Mouse (Mus musculus): ENCODE measurements at regions not wholly inside any gene's neighbourhood (a gene's known extent, or its start where the extent isn't known, plus 50 kb on each side); places are given as distances from the start of the nearest gene placed in this dataset.

DNA sequence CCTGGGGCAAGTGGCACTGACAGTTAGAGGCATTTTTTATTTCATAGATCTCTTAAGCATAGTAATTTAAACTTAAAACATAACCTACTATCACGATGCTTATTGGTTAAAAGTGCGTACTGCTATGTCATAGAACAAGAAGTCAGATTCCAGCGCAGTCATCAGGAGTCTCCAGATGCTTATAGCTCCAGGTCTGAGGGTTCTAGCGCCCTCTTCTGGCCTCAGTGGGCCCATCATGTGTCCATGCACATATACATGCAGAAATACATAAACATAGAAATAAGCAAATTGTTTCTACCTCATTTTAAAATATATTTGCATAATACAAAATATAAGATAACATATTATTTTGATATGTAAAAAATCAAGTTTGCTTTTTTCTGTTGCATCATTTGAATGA, 1002.8 kb upstream of the Adgrl2 start:
- peak; percentile 2 for DNase-seq (ENCODE audit: low read depth, low spot score)

DNA sequence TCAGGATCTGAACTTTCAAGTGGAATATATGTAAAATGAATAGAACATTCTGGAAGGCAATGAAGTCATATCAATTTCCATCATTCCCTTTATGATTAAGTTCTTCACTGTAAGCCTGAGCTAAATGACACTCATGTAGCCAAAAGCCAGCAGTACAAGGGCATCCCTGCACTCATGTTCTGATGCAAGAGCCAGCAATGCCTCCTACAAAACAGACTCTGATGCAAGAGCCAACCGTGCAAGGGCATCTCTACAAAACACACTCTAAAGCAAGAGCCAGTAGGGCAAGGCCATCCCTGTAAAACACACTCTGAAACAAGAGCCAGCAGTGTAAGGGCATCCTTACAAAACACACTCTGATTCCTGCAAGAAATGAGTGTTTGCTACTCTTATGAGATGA, 997.4 kb upstream of the Adgrl2 start:
- DNase-seq (ENCODE audit: low read depth, low spot score), result no peak

DNA sequence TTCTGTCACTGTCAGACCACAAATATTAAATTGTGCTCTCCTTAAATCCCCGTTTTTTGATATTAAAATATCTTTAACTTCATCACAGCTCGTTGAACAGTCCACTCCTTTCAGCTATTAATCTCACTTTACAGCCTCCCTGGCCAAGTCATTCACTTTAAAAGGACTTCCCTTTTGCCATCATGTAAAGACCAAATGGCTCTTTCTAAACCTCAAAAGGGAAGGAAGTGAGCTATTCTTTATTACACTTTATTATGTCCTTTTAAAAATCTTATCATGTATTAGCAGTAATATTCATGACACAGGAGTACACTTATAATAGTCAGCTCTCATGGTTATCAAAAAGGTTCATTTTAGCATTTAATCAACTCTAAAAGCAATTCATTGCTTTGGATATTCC, 966.6 kb upstream of the Adgrl2 start:
- no peak for DNase-seq (ENCODE audit: low read depth, low spot score)

DNA sequence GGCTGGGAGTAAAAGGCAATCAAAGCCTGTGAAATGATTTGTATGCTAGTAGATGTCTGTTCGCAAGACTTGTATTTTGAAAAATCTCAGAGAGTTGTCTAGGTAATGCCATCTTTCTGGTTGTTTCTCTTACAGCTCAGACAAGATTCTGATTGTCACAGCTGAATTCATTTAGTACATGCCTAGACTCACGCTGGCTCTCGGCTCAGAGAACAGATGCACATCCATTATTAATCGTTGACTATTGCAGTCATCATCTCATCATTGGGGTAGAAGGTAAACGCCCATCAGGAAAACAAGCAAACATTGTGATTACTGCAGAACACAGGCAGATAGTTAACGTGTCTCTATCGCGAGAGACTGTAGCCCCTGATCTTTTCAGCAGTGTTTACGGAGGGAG, 945.8 kb upstream of the Adgrl2 start:
- peak; percentile 7 for DNase-seq (ENCODE audit: low read depth, low spot score)

DNA sequence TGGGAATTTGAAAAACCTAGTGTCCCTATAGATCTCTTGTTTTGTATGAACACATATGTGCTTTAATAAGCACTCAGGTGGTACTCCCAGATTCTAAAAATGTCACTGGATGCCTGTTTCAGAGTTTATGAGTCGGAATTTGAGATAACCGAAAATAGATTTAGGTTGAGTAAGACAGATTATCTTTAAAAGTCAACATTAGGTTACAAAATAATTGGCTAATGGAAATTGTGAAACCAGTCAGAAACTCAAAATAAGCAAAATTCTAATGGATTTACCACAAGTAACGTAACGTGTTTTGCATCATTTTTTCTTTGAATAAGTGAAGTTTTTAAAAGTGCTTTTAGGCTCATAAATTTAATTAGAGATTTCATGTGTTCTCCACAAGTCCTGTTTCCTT, 944.5 kb upstream of the Adgrl2 start:
- DNase-seq (ENCODE audit: low read depth, low spot score), result no peak

DNA sequence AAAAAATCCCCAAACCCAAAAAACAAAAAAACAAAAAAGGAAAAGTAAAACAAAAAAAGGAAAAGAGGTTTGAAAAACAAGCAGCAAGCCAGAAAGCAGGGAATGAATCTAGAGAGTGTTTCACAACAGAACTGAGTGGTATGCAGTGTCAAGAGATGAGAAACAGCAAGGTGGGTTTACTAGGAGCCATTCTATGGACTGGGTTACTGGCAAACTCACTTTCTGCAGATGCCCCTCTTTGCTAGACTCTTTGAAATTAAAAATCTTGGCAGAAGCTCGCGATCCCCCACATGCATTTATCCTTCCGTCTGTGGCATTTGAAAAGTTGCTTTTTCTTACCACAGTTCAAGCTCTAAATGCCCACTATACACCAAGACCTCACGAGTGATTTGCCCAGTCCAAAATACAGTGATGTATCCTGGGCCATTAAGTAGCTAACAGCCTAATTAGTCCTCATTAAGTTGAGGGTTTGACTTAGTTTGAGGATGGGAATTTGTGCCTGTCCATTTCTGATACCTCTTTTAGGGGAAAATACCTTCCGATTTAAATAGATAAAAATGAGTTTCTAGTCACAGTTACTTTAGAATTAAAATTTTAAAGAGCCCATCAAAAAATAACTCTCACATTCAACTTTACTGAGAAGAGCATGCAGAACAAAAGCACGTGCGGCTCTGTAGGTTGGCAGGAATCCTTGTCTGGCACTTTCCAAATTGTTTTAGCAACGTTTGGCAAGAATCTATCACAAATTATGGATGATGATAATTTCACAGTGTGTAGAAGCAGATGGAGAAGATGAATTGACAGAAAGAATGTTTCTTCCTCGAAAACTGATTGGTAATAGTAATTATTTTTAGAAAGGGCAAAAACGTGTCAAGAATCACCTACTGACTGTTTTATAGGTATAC, 938.4 kb upstream of the Adgrl2 start:
- DNase-seq (ENCODE audit: low read depth, low spot score), result peak; percentile 54

DNA sequence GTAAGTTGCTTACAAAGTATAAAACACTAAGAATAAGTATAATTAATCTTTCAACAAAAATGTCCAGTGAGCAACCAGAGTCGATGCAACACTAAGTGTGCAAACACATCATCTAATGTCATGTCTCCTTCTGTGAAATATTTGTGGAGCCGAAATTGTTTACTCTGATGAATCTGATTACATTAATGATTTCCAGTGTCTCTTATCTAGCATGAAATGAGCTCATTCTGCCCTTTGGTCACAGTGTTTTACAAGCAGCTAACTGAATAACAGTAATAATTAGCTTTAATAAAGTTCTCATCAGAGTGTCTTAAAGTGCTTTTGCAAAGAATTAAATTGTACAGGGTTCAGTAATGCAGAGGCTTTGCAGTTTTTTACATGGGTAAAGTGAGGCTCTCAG, 929.9 kb upstream of the Adgrl2 start:
- DNase-seq (ENCODE audit: low read depth, low spot score), result no peak

DNA sequence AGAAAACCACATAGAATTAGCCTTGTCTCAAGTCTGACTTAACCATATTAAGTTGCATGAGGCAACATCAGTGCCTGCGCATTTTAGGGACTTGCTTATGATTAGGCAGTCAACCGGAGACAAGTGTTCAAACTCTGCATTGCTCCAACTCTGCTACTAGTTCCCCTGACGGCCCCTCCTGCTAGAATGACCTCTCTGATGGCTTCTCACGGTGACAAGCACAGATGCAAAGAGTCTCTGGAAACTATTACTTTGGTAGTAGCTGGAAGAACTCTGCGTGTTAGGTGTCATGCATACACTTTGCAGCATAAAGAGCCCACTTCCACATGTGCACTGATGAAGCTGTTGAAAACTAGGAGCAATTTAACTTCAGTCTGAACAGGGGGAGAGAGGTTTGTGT, 927.8 kb upstream of the Adgrl2 start:
- no peak for DNase-seq (ENCODE audit: low read depth, low spot score)

DNA sequence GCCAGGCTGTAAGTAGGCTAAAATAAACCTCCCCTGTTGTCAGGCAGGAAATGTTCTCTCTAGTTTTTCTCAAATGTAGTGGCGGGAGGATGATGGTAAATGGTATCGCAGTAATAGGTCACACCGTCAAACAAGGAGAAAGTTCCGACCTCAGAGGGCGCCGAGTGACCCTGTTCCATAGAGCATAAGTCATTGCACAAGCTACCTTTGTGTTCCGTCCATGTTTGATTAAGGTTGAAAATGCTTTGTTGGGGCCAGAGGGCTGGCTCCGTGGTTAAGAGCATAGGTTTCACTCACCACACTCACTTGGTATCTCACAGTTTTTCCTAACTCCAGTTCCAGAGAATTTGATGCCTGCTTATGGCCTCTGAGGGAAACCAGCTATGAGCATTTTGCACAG, 920.4 kb upstream of the Adgrl2 start:
- no peak for DNase-seq (ENCODE audit: low read depth, low spot score)

DNA sequence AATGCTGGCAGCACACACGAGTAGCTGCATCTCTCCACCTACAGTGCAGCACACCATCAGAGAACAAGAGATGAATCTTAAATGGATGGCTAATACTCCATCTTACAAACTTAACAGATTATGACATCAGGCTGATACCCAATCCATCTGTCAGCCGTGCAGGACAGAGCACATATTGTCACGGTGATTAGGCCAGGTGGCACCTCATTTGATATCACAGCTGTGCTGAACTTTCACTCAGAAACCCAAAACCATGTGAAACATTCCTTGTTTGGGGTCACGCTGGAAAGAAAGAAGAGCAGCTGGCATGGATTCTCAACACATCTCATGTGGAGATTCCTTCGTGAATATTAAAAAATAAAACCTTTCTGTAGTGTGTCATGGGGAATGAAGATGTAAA, 911.4 kb upstream of the Adgrl2 start:
- DNase-seq (ENCODE audit: low read depth, low spot score), result no peak

DNA sequence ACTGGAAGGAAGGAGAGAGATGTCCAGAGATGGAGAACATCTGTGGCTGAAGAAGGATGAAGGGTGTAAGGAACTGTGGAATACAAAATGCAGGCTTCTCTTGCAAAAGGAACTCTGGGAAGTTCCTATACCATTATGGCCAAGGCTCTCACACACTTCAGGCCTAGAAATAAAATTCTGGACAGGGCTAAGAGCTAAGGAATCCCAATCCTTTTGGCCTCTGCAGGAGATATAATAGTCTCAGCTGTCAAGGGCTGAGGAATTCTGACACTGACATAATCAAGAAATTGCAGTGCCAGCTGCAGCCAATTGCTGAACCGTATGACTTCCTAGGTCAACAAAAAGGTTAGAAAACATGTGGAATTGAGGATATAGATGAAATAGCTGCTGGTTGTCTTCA, 886.2 kb upstream of the Adgrl2 start:
- DNase-seq (ENCODE audit: low read depth, low spot score), result no peak

DNA sequence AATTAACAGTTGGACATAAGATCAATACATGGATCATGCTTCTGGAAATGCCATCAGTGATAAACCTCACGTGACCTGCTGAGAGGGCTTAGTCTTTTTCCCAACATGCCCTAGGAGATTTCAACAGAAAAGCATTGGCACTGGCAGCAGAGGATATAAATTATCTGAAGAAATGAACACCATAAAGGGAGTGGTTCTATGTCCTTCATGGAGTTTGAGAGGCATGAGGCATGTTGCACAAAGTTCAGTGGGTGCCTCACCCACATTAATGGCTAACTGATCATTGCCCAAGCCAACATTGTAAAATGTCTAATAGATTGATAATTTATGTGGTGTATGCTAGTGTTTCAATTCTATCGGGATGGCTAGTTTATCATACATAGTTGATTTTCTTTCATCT, 875.6 kb upstream of the Adgrl2 start:
- DNase-seq (ENCODE audit: low read depth, low spot score), result no peak

DNA sequence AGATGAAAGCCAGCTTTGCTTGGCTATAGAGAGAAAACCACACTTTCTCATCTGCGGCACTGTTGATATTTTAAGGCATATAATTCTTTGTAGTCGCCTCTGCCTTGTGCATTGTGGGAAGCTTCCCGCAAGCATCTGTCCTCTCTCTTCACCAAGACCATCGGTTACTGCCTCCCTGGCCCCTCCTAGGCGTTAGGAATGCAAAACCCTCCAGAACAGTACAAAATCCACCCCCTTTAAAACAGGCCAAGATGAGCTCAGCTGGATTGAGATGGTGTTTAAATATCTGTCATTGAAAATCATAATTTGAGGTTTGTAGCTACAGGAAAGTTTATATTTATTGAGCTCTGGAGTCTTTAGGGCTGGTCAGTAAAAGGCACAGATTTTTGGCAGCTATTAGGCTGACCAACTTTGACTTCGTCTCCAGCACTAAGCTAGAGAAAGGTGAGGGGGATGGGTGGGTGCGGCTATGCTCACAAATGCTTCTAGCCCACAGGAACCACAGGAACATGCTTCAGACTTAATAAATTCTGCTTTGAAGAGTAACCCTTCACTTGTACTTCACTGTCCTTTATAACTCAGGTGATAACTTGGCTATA, 856.7 kb upstream of the Adgrl2 start:
- DNase-seq (ENCODE audit: low read depth, low spot score), result no peak

DNA sequence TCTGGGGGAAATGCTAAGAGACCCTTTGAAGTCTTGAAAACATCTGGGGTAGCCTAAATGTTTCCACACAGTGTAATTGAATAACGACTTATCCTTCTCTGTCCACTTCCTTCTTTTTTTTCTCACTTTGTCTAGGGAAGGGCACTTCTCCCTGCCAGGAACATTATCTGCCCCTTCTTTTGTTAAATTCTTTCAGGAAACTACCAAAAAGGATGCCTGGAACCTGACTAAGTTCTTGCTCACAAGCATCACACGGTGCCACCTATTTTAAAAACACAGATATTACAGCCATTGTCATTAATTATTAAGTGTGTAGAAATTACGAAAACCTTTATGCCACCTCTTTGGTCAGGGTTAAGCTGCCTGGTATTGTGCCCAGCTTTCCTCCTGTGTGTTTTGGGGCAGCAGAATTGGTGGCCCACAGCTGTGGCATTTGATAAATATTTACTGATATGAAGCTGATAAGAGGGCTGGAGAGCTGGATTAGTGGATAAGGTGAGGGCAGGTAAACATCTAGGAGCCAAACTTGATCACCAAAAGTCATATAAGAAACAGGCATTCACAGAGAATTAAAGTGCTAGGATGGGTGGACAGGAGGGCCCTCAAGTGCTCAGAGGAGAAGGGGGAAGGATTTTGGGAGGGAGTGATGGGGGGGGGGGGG, 855.6 kb upstream of the Adgrl2 start:
- DNase-seq (ENCODE audit: low read depth, low spot score), result no peak

DNA sequence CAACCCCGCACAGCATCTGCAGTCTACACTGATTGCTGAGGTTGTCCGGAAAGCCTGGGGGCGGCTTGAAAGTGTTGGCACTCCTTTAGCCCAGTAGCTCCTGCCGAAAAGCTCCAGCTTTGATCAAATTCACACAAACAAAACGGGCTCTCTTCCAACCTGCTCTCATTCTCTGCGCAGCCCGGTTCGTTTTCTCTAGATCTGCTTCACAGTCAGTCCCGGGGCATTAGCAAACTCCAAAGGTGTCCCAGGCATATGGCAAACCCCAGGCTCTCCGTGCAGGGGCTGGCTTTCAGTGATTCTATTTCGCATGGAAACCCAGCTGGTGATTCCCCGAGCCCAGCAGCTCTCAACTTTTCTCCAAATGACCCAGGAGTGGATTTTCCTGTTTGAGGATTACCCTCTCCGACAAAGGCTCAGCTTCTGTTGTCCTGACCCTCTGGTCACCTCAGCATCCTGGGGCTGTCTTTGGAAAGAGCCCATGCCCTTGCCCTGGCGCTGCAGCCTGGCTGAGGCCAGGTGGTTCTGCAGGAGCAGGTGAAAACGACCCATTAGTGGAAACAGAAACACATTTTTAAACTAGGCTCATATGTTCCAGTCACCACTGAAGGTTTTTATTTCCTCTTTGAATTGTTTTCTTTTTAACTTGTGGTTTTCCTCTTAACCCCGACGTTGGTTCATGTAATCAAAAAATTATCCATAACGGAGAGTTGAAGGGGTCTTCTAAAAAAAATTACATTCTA, 854.9 kb upstream of the Adgrl2 start:
- peak; percentile 33 for DNase-seq (ENCODE audit: low read depth, low spot score)

DNA sequence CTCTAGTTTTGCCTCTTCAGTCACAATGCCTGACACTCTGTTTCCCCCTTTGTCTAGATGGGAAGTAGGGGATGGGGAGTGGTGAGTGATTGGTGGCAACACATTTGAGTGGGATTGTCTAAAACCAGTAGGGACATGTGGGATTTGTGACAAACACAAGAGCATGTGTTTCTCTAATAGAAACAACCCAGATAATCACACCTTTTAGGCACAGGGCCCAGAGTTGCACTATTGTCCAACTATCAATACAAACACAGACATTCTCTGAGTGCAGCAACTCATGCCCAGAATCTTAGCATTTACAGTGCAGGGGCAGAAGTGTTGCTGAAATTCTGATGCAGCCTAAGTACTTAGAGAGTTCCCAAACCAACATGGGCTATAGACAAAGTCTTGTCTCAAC, 847.6 kb upstream of the Adgrl2 start:
- no peak for DNase-seq (ENCODE audit: low read depth, low spot score)

DNA sequence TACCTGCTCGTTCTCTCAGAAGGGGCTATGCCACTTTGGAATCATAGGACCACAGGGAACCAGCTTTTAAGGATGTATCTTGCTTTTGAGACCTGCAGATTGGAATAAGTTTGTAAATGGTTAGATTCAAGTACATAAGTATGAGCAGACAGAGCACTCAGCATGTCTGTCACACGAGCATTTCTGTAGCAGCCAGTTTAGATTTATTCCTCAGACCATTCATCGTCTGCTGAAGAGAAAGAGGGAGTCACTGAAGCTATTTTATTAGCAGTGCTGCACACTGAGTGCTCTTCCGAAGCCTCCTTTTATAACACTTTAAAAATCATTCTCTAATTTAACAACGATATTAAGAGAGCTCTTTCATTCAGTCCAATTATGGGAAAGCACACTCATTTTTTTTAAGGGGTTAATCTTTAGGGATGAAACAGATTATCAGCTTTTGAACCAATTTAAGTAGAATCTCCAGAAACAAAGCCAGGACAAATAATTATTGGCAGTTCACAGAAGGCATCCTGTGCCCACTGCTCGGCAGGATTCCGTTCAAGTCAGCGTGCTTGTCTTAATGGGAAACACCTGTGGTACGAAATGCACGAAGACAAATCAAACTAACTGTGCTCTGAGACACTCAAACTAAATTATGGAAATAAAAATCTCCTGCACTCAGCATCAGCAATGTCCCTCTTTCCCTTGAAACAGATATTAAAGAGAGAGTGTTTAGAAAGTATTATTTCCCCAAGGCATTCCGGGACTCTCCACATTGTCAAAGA, 846.3 kb upstream of the Adgrl2 start:
- peak; percentile 6 for DNase-seq (ENCODE audit: low read depth, low spot score)

DNA sequence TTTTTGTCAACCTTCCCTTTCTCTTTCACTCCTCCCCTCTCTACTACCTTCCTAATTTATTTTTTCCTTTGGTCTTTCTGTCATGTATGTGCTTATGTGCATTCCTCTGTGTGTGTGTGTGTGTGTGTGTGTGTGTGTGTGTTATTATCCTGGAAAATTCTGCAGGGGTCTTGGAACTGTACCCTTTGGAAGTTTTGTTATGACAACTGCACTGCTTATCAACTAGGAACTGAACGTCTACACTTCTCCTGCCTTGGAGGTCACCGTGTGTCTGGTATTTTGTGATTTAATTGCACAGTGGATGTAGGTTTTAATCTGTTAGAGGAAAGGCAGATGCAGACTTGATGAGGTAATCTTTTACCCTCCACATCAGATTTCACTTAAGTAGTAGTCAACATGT, 836.8 kb upstream of the Adgrl2 start:
- no peak for DNase-seq (ENCODE audit: low read depth, low spot score)

DNA sequence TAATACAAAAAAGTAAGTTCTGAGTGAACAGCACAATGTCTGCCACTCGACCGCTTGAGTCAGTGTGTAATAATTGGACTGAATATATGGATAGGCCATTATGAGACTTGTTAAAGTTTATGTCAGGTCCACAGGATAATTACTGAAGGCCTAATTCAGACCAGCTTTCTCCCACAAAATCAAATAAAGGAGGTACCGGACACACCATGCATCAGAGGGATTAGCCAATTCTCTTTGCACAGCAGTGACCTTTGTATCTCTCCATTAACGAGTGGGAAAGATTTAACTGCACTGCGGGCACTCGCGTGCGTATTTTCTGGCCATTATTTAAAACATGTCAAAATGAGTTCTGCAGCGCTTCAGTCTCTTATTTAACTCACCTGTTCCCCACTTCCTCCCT, 836.4 kb upstream of the Adgrl2 start:
- no peak for DNase-seq (ENCODE audit: low read depth, low spot score)

DNA sequence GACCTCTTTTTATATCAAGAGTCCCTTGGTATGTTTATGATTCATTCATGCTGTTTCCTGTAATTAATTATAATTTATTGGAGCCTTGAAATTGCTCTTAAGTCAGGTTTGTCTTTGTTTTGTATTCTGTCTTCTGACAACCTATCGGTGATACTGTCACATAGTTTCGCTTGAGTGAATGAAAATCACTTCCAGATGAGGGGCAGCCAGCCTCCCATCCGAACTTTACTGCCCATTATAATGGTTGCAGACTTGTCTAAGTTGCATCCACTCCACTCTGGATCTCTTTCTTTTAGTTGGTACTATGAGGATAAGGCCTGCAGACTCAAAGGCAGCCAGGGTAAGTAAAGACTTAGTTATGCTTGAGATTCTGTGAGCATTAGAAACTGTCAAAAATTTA, 830.3 kb upstream of the Adgrl2 start:
- no peak for DNase-seq (ENCODE audit: low read depth, low spot score)

DNA sequence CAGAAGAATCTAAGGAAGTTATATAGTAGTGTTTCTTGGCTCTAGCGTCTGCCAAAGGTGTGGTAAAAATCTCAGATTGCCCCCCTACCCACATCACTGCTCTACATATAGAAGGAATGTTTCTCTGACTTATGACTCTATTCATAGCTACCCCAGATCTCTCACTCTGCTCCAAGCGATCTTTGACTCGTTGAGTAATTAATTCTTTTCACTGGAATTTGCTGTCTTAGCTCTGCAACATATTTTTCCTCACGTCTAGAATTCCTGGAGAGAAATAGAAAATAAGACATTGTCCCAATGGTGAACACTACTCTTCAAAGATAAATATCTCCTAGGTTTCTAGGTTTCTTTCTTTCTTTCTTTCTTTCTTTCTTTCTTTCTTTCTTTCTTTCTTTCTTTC, 829.5 kb upstream of the Adgrl2 start:
- no peak for DNase-seq (ENCODE audit: low read depth, low spot score)
